32 mouse cellular contexts compared by ENCODE assay signal in genomic region chr5:98897946-98898345, GRCm38 (mm10). TPM values are rescaled to one million over a fixed set of nuclear protein-coding genes. Genes with fewer than 3 reads are reported as not detected.
"Had no signal": no experiment of that assay in that cellular context is flagged by ENCODE, and none has a peak within 500 bp of the region (broad histone marks: within the 10 kb centered on the region; RNA-seq: fewer than 3 reads in every experiment).

No protein-coding gene starts in this region.

- DNase-seq: left cerebral cortex, postnatal 4 days; liver; liver, embryonic 13.5 days; liver, postnatal 0 days; lung, adult 18-20 months; lung, adult 2 months; lung, embryonic 14.5 days; lung, postnatal 10 days; lung, postnatal 14 days; lung, postnatal 36 days; lung, postnatal 4 days; midbrain, embryonic 14.5 days had no signal

- H3K27ac ChIP-seq: limb, embryonic 10.5 days; limb, embryonic 12.5 days; limb, embryonic 13.5 days; limb, embryonic 15.5 days; liver, embryonic 12.5 days; liver, embryonic 13.5 days; liver, embryonic 14.5 days; liver, embryonic 15.5 days; lung, embryonic 15.5 days; macrophage; midbrain, embryonic 10.5 days; midbrain, embryonic 12.5 days; midbrain, embryonic 13.5 days; midbrain, embryonic 15.5 days; neural tube, embryonic 12.5 days had no signal

- H3K4me3 ChIP-seq: limb, embryonic 10.5 days; limb, embryonic 12.5 days; limb, embryonic 13.5 days; limb, embryonic 15.5 days; liver, embryonic 12.5 days; liver, embryonic 13.5 days; liver, embryonic 15.5 days; lung, embryonic 15.5 days; megakaryocyte, embryonic 14.5 days; midbrain, embryonic 10.5 days; midbrain, embryonic 12.5 days; midbrain, embryonic 13.5 days; midbrain, embryonic 15.5 days; myocyte; neural tube, embryonic 12.5 days had no signal

RNA-seq across cellular contexts. Expression of gene Bmp3, which starts 43.7 kb away (rescaled TPM):
- total RNA-seq: megakaryocyte progenitor cell, adult 5-6 weeks; megakaryocyte, adult 5-6 weeks; megakaryocyte-erythroid progenitor cell, adult 5-6 weeks; monocyte, adult 5-6 weeks had no signal
